In genomic region chr2:70938844-70939494, GRCm38 (mm10) we compare ENCODE assay signal across 11 mouse cellular contexts.
DNase-seq lines count a peak whose midpoint lies in the region; ATAC-seq and TF ChIP-seq lines count a peak whose summit lies in the region.
"Had no signal": no experiment of that assay in that cellular context is flagged by ENCODE, and none has a peak within 500 bp of the region (broad histone marks: within the 10 kb centered on the region; RNA-seq: fewer than 3 reads in every experiment).

No protein-coding gene starts in this region.

- H3K4me2 ChIP-seq in forebrain, embryonic 16.5 days (ENCODE audit: low read length), result no peak overlapping the region
- no peak overlapping the region for H3K4me2 ChIP-seq in forebrain, embryonic 11.5 days (ENCODE audit: low read depth, low read length, severe bottlenecking)

- ATAC-seq in forebrain, embryonic 16.5 days, result no peak
- ATAC-seq in forebrain, embryonic 11.5 days (replicated peaks; ENCODE audit: low FRiP score), result no peak

- H3K4me3 ChIP-seq in gastrocnemius, adult 2 months, result no peak overlapping the region
- no peak overlapping the region for H3K4me3 ChIP-seq in forebrain, embryonic 16.5 days (replicated peaks; ENCODE audit: low read length)
- H3K4me3 ChIP-seq in forebrain, embryonic 11.5 days (ENCODE audit: low read depth, low read length), result no peak overlapping the region
- H3K4me3 ChIP-seq: left cerebral cortex, adult 2 months; myocyte had no signal

- H3K27me3 ChIP-seq in forebrain, embryonic 16.5 days (replicated peaks; ENCODE audit: control insufficient read depth, insufficient read depth, low read length), result no peaks in the 10 kb centered on the region
- H3K27me3 ChIP-seq in forebrain, embryonic 11.5 days (ENCODE audit: control insufficient read depth, insufficient read depth, low read length), result no peaks in the 10 kb centered on the region

- no peaks in the 10 kb centered on the region for H3K36me3 ChIP-seq in forebrain, embryonic 16.5 days (ENCODE audit: control insufficient read depth, insufficient read depth)
- H3K36me3 ChIP-seq in forebrain, embryonic 11.5 days (ENCODE audit: control insufficient read depth, insufficient read depth, low read length), result no peaks in the 10 kb centered on the region

- DNase-seq in gastrocnemius, adult 2 months, result no peak
- no peak for DNase-seq in gastrocnemius, adult 18-20 months (ENCODE audit: low spot score)
- peak; percentile 63 for DNase-seq in CD4-positive helper T cell, adult 2 months (ENCODE audit: low read depth, low spot score)
- DNase-seq in embryo, embryonic 10.5 days (ENCODE audit: low spot score), result peak; percentile 18
- DNase-seq in naive thymus-derived CD4-positive, alpha-beta T cell, adult 2 months (ENCODE audit: low read depth), result peak; percentile 77
- DNase-seq in cerebellum, postnatal 36 days, result no peak
- DNase-seq in forebrain, embryonic 11.5 days (ENCODE audit: low spot score), result no peak
- DNase-seq: cerebellum, postnatal 14 days had no signal

- H3K27ac ChIP-seq in gastrocnemius, adult 2 months, result peak overlapping the region; percentile 71
- H3K27ac ChIP-seq in forebrain, embryonic 16.5 days (ENCODE audit: low read length), result no peak overlapping the region
- no peak overlapping the region for H3K27ac ChIP-seq in forebrain, embryonic 11.5 days (ENCODE audit: low read depth, low read length)
- H3K27ac ChIP-seq: left cerebral cortex, adult 2 months had no signal

- no peak overlapping the region for H3K9ac ChIP-seq in forebrain, embryonic 16.5 days (replicated peaks; ENCODE audit: low read depth, low read length)
- H3K9ac ChIP-seq in forebrain, embryonic 11.5 days (ENCODE audit: low read length), result no peak overlapping the region

- H3K4me1 ChIP-seq in forebrain, embryonic 16.5 days (replicated peaks; ENCODE audit: control insufficient read depth, insufficient read depth, low read length), result no peaks in the 10 kb centered on the region
- H3K4me1 ChIP-seq in forebrain, embryonic 11.5 days (replicated peaks; ENCODE audit: control insufficient read depth, insufficient read depth, low read length), result no peaks in the 10 kb centered on the region

- TF ChIP-seq CTCF in gastrocnemius, adult 2 months (IDR thresholded peaks at IDR 0.05), result no peak

- WGBS in forebrain, embryonic 16.5 days, result 81% methylated on average over 21 of the region's 21 CpGs
- WGBS in forebrain, embryonic 11.5 days, result 88% methylated on average over 21 of the region's 21 CpGs

- intact Hi-C loops in gastrocnemius, adult 2 months (cut with DNase I), result no loop called here

- no peaks in the 10 kb centered on the region for H3K9me3 ChIP-seq in forebrain, embryonic 16.5 days (ENCODE audit: control insufficient read depth, low read length)
- no peaks in the 10 kb centered on the region for H3K9me3 ChIP-seq in forebrain, embryonic 11.5 days (ENCODE audit: control insufficient read depth, low read length)

Comparison
In these comparisons a context has a peak if more than half of its experiments do, and no peak if none do; other contexts are left out.
1. DNase-seq: peak in CD4-positive helper T cell, adult 2 months (single experiment), embryo, embryonic 10.5 days (single experiment) and naive thymus-derived CD4-positive, alpha-beta T cell, adult 2 months (single experiment); none in gastrocnemius, adult 2 months (single experiment), gastrocnemius, adult 18-20 months (single experiment), cerebellum, postnatal 36 days (0 of 2) and forebrain, embryonic 11.5 days (single experiment).